Mouse (Mus musculus): ENCODE results near the gene Tsfm.

Tsfm gene

GRCm38 (mm10) chr10:127063913-127064870 lies 33.6 kb upstream of the Tsfm start:
- CTCF ChIA-PET: no interaction called here

- CTCF ChIA-PET: no interaction called here
These were observed 32.7 kb upstream of the Tsfm start, which contains the start of gene Cdk4 for GRCm38 (mm10) chr10:127063239-127063872. TSS of gene Cdk4 (plus strand) at chr10:127063534.

- CTCF ChIA-PET: interaction anchor here (0.7 kb wide), 1 partner anchor 62 kb away, joined by 3 read pairs; no protein-coding TSS in a partner anchor
These were observed 31.9 kb upstream of the Tsfm start for GRCm38 (mm10) chr10:127062503-127062902.

GRCm38 (mm10) chr10:127062101-127062500 lies 31.5 kb upstream of the Tsfm start:
- CTCF ChIA-PET: interaction anchor here (0.7 kb wide), 1 partner anchor 62 kb away, joined by 3 read pairs; no protein-coding TSS in a partner anchor

GRCm38 (mm10) chr10:127061513-127061912 lies 30.9 kb upstream of the Tsfm start:
- CTCF ChIA-PET: no interaction called here

- CTCF ChIA-PET: no interaction called here
These were observed 30.4 kb upstream of the Tsfm start for GRCm38 (mm10) chr10:127061085-127061484.

- CTCF ChIA-PET: no interaction called here
These were observed 29.6 kb upstream of the Tsfm start, which contains the start of gene March9 for GRCm38 (mm10) chr10:127059968-127060916. TSS of gene March9 (minus strand) at chr10:127060184.

GRCm38 (mm10) chr10:127059174-127059967 lies 28.7 kb upstream of the Tsfm start:
- CTCF ChIA-PET: interaction anchor here (0.8 kb wide), 1 partner anchor 554 kb away, joined by 3 read pairs; no protein-coding TSS in a partner anchor

- CTCF ChIA-PET: interaction anchor here (0.8 kb wide), 1 partner anchor 553 kb away, joined by 3 read pairs; no protein-coding TSS in a partner anchor
These were observed 28.1 kb upstream of the Tsfm start for GRCm38 (mm10) chr10:127058708-127059107.

- CTCF ChIA-PET: no interaction called here
These were observed 27.5 kb upstream of the Tsfm start for GRCm38 (mm10) chr10:127058161-127058560.

GRCm38 (mm10) chr10:127056490-127056889 lies 25.9 kb upstream of the Tsfm start:
- CTCF ChIA-PET: interaction anchor here (0.8 kb wide), 1 partner anchor 12 kb away, joined by 3 read pairs; no protein-coding TSS in a partner anchor

- CTCF ChIA-PET: no interaction called here
These were observed 24.8 kb upstream of the Tsfm start for GRCm38 (mm10) chr10:127055406-127055805.

- CTCF ChIA-PET: no interaction called here
These were observed 24.0 kb upstream of the Tsfm start for GRCm38 (mm10) chr10:127054646-127055045.

GRCm38 (mm10) chr10:127050119-127050474 lies 19.5 kb upstream of the Tsfm start:
- CTCF ChIA-PET: interaction anchor here (0.6 kb wide), 1 partner anchor 1433 kb away, joined by 4 read pairs; no protein-coding TSS in a partner anchor

- CTCF ChIA-PET: no interaction called here
These were observed 18.9 kb upstream of the Tsfm start for GRCm38 (mm10) chr10:127049395-127050118.

GRCm38 (mm10) chr10:127048608-127049394 lies 18.2 kb upstream of the Tsfm start:
- CTCF ChIA-PET: no interaction called here

- CTCF ChIA-PET: no interaction called here
These were observed 17.3 kb upstream of the Tsfm start, which contains the start of gene Cyp27b1 for GRCm38 (mm10) chr10:127047954-127048353. TSS of gene Cyp27b1 (plus strand) at chr10:127048250.

- CTCF ChIA-PET: no interaction called here
These were observed 12.5 kb upstream of the Tsfm start for GRCm38 (mm10) chr10:127043187-127043586.
